Mouse (Mus musculus): ENCODE measurements around the gene Rab6a.

The Rab6a gene

DNA sequence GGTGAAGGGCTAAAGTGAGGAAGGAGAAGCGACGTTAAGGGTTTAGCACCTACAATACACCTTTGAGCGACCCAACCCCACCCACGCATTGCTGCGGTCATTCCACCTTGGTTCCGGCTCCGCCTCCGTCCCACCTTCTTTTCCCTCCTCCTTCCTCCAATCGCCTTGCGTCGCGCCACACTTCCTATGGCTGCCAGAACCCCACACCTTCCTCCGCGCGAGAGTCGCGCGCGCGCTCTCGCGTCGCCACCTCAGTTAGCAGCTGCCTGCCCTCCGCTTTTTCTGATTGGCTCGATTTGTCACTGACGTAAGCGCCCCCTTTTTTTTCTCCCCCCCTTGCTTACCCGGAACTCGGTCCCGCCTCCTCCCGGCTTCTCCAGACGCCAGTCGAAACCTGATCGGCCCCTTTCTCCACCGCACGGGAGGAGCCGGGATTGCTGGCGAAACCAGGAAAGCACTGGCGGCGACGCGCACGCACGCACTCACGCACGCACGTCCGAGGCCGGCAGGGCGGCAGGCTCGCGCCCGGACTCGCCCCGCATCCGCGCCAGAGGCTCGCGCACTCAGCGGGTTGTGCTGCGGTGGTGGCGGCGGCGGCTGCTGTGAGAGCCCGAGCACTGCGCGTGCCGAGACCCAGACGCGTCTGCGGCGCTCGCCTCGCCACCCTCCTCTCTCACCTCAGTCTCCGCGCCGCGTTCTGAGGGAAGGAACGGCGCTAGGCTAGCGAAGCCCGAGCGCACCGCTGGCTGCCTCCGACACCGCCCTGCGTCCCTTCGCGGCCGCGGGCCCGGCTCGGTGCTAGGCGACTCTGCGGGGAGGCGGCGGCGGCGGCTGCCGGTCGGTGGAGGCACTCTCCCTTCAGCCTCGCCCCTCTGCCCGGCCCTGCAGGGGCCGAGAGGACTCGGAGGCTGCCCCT lies at the start of gene Rab6a:
Rab6a (plus strand) TSS at position 197 of the 916 bp plus-strand sequence.
- DNase-seq (ENCODE audit: low read depth, low spot score): peak; percentile 99

DNA sequence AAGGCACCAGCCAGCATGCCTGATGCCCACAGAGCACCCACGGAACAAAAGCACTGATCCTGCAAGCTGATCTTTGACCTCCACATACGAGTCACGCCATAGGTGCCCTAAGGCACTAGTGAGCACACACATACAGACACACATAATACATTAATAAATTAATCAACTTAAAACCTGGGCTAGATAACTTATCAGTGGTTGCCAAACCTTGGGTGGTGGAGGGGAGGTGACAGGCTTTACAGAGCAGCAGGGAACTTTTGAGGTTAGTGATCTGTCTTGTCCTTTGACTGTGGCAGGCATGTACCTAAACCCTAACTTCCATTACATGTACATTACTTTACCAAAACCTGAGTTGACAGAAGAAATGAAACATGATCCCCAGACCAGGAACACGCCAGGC lies 47.9 kb upstream of the Rab6a start:
- no peak for DNase-seq (ENCODE audit: low read depth, low spot score)

DNA sequence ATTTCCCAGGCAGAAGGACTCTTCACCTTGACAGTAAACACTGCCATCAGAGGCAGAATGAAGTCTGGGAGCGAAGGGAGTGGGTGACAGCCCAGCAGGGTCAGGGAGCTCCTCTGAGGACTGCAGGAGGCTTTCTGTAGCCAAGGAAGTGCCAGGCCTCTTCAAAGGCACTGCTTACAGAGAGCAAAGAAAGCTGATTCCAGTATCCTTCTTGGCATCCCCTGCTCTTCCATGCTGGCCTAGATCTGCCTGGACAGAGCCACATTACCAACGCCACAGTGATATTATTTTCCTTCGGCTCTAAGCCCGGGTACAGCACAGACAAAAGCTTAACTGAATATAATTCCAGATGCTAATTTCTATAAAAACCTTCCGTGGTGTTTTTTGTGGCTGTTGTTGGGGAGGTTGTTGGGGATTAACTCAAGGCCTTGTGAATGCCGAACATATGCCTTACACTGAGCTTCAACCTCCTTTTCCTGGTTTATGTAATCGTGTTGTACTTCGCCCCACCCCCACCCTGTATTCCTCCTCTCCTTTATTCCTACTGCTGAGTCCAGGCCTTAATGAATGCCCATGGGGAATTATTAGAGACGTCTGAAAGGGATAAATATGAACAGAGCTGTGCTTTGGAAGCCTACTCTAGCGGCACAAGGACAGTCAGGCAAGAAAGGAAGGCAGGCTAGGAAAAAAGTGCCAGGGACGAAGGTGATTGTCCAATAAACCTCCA lies 45.2 kb upstream of the Rab6a start:
- DNase-seq (ENCODE audit: low read depth, low spot score): no peak

DNA sequence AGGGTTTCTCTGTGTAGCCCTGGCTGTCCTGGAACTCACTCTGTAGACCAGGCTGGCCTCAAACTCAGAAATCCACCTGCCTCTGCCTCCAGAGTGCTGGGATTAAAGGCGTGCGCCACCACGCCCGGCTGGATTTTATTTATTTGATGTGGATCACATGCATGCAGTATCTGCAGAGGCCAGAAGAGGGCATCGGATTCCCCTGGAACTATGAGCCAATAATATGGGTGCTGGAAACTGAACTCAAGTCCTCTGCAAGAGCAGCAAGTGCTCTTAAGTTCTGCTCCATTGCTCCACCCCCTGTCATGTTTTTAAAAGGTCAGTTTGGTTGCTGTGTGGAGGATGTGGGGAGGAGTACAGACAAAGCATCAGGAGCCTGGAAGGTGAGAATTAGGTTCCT lies 40.0 kb upstream of the Rab6a start:
- DNase-seq (ENCODE audit: low read depth, low spot score): peak; percentile 86

DNA sequence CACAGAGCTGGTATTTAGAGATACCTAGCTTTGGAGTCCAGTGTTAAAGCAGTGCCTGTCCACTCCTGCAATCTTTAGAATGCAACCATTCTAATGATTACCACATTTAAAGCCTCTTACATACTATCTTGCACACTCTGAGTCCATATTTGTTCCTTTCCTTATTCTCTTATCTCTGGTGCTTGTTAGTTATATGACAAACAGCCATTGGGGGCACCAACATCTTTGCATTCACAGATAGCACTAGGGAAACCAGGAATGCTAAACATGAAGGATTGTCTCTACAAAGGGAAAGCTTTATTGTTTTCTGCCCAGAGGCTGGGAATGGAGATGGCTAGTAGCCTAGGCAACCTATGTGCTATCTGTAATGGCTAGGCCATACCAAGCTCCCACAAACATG lies 37.3 kb upstream of the Rab6a start:
- DNase-seq (ENCODE audit: low read depth, low spot score): no peak

DNA sequence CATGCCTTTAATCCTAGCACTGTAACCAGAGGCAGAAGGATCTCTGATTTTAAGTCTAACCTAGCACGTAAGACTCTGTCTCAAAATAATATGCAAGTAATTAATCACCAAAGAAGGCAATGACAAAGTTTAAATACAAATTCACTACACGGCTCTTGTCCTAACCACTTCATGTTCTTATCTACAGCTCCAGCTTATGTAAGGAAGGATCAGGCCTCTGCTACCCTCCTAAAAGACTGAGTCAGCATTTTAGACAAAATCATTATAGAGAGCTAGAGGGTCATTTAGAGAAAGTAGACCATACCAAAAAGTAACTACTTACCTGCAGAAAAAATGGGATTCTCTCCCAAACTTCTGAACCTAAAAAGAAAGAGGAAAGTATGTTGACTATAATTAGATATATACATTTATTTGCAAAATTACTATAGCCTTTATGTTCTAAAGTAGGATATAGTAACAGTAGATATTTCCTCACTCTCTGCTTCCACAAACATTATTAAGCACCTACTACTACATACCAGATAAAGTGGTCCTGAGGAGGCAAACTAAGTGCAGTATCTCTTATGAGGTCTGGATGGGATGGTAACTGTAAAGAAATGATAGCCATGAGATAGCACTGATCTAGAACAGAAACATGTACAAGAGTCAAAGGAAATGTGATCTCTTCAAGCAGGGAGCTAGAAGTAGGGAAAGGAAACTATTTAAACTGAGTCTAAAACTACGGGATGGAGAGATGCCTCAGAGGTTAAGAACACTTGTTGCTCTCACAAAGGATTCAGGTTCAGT lies 36.1 kb upstream of the Rab6a start:
- no peak for DNase-seq (ENCODE audit: low read depth, low spot score)

- DNase-seq (ENCODE audit: low read depth, low spot score): no peak
Observed at GRCm38 (mm10) chr7:100572061-100572460, 35.1 kb upstream of the Rab6a start.

DNA sequence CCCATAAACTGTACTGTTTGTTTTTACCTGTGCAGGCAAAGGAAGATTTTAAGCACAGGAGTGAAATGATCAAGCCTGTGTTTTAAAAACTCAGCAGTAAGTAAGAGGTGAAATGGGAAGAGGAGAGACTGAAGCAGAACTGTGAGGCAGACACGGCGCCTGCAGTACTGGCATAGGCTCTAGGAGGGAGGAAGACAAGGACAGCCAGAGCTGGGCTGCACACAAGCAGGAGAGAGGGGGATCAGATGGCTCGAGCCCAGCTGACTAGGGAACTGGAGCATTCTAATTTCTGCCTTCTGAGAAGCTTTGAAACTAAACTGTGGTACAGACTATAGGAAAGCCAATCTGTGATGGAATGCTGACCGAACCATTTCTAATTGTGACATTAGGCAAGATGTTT lies 34.5 kb upstream of the Rab6a start:
- no peak for DNase-seq (ENCODE audit: low read depth, low spot score)

GRCm38 (mm10) chr7:100578794-100579193 lies 28.4 kb upstream of the Rab6a start:
- no peak for DNase-seq (ENCODE audit: low read depth, low spot score)

- no peak for DNase-seq (ENCODE audit: low read depth, low spot score)
Observed at GRCm38 (mm10) chr7:100582235-100582634, 25.0 kb upstream of the Rab6a start.

GRCm38 (mm10) chr7:100582727-100583236 lies 24.4 kb upstream of the Rab6a start:
- peak; percentile 93 for DNase-seq (ENCODE audit: low read depth, low spot score)

DNA sequence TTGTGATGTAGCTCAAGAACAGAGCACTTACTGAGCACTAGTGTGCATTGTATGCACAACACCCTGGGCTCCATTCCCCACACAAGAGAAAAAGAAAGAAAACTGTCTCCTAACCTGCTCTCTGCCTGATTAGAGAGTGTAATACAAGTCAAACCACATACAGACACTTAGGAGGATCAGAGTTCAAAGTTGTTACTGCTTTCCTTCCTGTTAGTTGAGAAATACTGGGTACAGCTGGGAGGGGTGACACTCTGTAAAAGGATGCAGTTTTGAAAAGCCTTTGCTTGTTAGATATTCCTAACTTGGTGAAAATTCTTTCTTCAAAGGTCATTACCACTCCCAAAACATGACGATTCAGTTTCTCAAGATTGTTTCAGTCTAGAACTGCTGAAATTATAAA lies 17.4 kb upstream of the Rab6a start:
- DNase-seq (ENCODE audit: low read depth, low spot score): no peak

DNA sequence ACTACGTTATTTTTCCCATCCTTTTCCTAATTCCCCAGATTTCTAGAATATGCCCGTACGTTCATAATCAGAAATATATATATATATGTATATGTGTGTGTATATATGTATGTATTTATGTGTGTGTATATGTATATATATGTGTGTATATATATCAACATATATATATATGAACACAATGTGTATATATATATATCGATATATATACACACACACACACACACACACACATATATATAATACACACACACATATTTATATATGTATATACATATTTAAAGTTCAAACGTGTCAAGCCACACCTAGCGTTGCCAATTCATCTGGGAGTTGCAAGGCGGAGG lies 16.7 kb upstream of the Rab6a start:
- no peak for DNase-seq (ENCODE audit: low read depth, low spot score)

DNA sequence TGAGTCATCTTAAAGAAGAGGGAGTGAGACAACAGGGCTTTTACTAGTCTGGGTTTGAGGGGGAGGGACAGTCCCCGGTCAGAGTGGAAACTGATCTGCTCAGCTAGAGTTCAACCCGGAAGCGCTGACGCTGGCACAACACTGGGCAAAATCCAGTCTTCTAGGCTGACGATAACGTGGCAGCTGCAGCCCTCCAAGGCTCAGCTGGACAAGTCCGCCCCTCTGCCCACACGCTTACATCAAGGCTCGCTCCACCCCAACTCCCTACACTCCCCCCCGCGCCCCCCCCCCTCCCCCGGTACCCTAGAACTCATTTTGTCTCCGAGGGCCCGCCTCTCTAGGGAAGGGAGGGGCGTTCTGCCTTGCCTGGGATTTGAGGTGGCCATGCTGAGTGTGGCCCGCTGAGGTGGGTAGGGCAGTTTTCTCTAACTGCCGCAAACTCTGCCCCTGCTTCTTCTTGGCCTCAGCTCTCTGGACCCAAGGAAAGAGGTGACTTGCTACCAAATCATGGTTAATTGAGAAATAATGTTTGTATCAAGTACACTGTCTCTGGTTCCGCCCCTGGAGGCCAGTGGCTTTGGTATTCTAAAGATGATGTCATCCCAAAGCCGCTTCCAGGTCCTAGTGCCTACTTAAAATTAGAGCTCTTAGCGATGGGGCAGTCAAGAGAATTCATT lies 16.2 kb upstream of the Rab6a start:
- DNase-seq (ENCODE audit: low read depth, low spot score): peak; percentile 60

- no peak for DNase-seq (ENCODE audit: low read depth, low spot score)
Observed at GRCm38 (mm10) chr7:100591522-100591852, 15.7 kb upstream of the Rab6a start.

DNA sequence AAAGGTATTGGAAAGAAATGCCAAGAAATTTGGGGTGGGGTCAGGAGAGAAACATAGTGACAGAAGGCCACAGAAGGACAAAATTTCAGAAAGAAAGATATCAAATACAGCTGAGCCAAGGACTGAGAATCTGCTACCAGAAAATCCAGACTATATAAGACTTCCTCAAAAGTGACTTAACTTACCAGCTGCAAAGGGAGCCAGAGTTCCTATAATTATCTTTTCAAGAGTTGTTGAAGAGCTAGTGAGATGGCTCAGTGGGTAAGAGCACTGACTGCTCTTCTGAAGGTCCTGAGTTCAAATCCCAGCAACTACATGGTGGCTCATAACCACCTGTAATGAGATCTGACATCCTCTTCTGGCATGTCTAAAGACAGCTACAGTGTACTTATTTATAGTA lies 13.9 kb upstream of the Rab6a start:
- no peak for DNase-seq (ENCODE audit: low read depth, low spot score)

GRCm38 (mm10) chr7:100600211-100600610 lies 7.0 kb upstream of the Rab6a start:
- DNase-seq (ENCODE audit: low read depth, low spot score): no peak

- DNase-seq (ENCODE audit: low read depth, low spot score): peak; percentile 18
Observed at GRCm38 (mm10) chr7:100608130-100608741, 1.0 kb downstream of the Rab6a start, which contains the start of gene Mrpl48. Gene Mrpl48, minus strand, starts transcription at chr7:100608301.

DNA sequence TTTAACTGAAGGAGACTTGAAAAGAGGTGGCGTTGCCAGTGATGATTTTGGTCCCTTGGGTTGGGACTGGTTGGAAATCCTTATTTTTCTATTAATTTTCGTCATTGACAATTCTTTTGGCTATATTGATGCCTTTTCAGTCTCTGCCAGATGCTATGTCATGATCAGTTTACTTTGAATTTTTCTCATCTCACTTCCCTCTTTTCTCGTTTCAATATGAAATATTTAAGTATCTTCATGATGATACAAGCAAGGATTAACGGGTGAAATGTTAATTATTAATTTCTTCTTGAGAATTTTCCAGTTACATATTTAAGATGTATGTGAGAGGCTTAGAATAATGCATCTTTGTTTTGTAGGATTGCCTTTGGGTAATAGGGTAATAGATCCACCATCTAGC lies 1.7 kb downstream of the Rab6a start:
- DNase-seq (ENCODE audit: low read depth, low spot score): no peak

DNA sequence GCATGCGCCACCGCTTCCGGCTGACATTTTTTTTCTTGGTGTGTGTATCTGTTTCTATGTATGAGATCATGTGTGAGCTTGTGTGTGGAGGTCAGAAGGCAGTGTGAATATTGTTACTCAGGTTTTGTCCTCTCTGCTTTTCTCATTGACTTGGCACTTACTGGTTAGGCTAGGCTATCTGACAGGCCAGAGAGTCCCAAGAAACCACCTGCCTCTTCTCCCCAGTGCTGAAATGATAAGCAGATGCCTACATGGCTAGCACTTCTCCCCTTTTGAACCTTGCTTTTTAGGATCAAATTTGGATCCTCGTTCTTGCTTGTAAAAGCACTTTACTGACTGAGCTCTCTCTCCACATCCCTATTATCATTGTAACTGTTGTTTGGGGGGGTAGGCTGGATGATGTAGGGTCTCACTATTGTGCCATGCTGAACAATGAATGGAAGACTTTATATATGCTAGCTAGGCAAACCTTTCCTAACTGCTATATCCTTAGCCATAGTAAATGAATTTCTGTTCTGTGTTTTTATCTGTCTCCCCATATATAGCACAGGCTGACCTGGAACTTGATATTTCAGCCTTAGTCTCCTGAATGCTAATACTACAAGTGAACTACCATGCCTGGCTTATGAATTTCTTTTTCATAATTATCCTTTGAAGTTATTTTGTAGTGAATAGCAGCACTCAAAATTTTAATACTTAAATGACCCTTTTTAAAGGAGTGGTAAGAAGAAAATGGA lies 9.1 kb downstream of the Rab6a start:
- DNase-seq (ENCODE audit: low read depth, low spot score): no peak

All from ES-CJ7 (cell line).